Mouse (Mus musculus) megakaryocyte-erythroid progenitor cell, adult 5 weeks (primary cell): ENCODE data around the gene Il2rb. TPM values are rescaled to one million over a fixed set of nuclear protein-coding genes. Genes with fewer than 3 reads are reported as not detected.

Source experiments
- polyA plus RNA-seq: library from polyadenylated mRNA; stranded (reverse); fragments of >175 nt; gene quantifications from 2 replicates; pipeline ENCODE4 v1.2.3, GENCODE M21; 2012

The Il2rb gene
- polyA plus RNA-seq, result 7.8 and 12.9 TPM in 2 replicates

DNA sequence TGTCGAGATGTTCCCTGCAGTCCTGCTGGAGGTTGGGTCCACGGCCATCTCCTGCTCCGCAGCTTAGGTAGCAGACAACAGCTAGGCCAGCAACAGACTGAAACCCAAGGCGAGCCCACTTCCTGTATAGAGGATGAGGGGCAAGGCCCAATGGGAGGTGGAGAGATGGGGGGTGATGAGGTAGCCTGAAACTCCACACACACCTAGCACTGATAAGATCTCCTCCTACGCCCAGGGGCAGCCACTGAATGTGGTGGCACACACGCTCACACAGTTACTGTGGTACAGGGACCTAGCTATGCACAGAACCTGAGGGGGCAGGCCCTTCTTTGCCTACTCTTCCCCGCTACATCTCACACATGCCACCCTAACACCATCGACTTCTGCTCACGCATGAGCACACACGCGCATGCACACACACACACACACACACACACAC lies at the start of gene Il2rb:
TSS of gene Il2rb (minus strand) at position 304 of the 439 bp plus-strand sequence.

DNA sequence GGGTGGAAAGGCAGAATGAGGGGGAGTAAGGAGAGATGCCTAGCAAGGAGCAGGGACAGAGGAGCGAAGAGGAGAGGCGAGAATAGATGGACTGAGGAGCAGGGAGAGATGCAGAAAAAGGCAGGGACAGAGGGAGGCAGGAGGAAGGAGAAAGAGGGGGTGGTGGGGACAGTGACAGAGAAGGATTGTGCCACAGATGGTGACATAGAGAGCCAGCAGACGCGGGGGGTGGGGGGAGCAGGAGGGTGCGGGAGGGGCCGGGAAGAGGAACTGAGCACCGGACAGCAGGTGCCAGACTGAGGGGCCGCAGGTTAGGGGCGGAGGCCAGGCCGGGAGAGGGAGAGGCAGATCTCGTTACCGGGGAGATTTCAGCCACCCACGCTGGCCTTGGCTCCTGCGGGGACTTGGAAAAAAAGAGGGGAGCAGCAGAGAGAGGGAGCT lies 49.5 kb upstream of the Il2rb start, which contains the start of gene Sstr3:
TSS of gene Sstr3 (minus strand) at position 125 of the 441 bp plus-strand sequence.

DNA sequence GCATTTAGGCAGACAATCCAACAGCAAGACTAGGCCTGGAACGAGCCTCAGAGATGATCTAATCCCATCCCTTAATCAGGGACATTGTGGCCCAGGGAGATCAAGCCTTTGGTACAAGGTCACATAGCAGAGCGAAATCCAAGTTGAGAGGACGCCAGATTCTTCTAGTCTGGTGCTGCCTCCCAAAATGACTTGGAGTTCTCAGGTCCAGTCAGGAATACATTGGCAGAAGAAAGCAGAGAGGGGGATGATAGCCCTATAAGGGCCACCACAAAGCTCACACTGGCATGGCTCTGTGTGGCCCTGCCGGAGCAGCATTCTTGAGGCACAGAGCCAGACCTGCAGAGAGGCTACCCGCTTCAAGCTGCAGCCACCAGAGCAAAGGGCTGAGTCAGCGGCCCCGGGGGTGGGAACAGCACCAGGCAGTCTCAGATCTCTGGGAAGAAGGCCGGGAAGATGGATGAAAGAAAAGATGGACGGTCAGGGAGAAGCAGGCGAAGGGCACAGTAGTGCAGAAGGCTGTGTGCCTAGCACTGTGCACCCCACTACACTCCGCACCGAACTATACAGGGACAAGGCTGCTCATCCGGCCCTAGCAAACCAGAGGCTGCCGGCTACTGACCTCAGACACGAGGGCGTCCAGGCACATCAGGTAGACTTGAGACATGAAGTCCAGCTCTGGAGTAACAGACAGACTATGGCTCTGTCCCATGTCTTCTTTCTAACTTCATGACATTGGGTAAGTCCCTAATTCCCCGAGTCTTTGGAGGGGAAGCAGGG lies 35.8 kb upstream of the Il2rb start, which contains the start of gene C1qtnf6:
TSS of gene C1qtnf6 (minus strand) at position 746 of the 780 bp plus-strand sequence.

DNA sequence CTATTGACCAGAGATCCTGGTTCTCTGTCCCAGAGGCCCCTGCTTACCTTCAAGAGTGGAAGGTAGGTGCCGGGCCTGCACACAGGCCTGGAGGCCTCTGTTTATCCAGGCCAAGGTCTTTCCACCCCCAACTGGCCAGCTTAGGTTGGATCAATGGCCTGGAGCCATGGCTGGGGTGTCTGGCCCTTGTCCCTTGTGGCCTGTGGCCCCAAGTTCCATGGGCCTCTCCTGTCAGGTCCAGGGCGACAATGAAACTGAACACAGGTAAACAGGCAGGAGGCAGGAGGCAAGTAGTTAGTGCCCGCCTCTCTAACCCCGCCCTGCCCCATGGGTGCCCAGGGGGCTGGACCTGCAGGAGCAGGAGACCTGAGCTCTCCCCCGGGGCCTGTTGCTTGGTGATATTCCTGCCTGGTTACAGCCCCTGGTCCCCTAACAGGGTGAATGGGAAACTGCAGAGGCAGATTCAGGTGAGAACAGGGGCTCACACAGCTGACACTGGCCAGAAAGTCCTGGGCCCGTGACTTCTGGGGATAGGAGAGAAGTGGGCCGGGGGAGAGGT lies 26.6 kb downstream of the Il2rb start, which contains the start of gene Tmprss6:
TSS of gene Tmprss6 (minus strand) at position 256 of the 559 bp plus-strand sequence.

Other genes starting within 250 kb of the Il2rb start
- gene Csf2rb2, start 189.6 kb downstream of the Il2rb start, polyA plus RNA-seq, result 11.7 and 15.1 TPM in 2 replicates
- gene Csf2rb, start 169.5 kb downstream of the Il2rb start, polyA plus RNA-seq, result 129 and 202 TPM in 2 replicates
- gene Tex33, start 99.4 kb downstream of the Il2rb start, polyA plus RNA-seq, result not detected in 2 replicates
- gene Tst, start 89.4 kb downstream of the Il2rb start, polyA plus RNA-seq, result 26.9 and 27.9 TPM in 2 replicates
- gene Mpst, start 88.9 kb downstream of the Il2rb start, polyA plus RNA-seq, result 108 and 132 TPM in 2 replicates
- 108 and 128 TPM in 2 replicates for gene Kctd17, start 66.7 kb downstream of the Il2rb start, polyA plus RNA-seq
- 0.05 TPM in 1 of 2 replicates, not detected in the other for gene Tmprss6, start 26.6 kb downstream of the Il2rb start, polyA plus RNA-seq
- 6.7 and 8.0 TPM in 2 replicates for gene C1qtnf6, start 36.1 kb upstream of the Il2rb start, polyA plus RNA-seq
- gene Sstr3, start 49.4 kb upstream of the Il2rb start, polyA plus RNA-seq, result not detected in 2 replicates
- 508 and 626 TPM in 2 replicates for gene Rac2, start 77.5 kb upstream of the Il2rb start, polyA plus RNA-seq
- gene Cyth4, start 101.8 kb upstream of the Il2rb start, polyA plus RNA-seq, result 45.0 and 49.8 TPM in 2 replicates
- 0.25 and 0.34 TPM in 2 replicates for gene Elfn2, start 223.5 kb upstream of the Il2rb start, polyA plus RNA-seq